Mouse (Mus musculus): Measurements from ENCODE around the gene Spata17. TPM values are rescaled to one million over a fixed set of nuclear protein-coding genes. Genes with fewer than 3 reads are reported as not detected.

Gene Spata17
- polyA plus RNA-seq, 1 experiment from 2014 or later: 1.2 TPM

DNA sequence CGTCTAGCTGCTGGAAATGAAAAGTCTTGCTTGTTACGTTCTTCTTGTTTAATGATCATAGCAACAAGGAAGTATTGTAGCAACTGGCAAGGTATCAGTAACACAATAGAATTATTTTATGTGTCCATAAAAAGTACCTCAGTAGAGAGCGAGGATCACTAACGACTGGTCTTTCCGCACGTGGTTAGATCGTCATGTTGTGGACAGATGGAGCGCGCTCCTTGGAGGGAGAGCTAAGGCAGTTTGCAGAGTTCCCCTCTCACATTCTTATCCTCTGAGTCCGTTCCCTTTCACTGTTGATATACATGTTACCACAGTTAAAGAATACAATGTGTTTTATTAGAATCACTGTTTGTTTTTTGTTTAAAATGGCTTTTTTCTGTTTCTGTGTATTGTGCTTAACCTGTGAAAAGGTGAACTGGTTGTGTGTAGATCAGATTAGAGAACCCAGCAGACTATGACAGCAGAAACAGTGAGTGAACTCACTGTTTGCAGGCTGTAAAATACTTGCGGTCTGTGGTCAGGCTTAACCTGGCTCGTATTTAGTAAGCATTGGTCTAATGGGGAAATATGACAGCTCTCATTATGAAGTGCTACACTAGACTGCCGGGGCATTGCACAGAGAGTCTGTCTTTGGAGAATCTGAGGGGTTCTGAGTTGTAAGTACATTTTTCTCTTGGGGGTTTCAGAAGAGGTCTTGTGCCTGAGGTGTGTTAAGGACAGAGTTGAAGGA lies 13.3 kb upstream of the Spata17 start:
- H3K9me3 ChIP-seq: no peaks in the 10 kb centered on the region

DNA sequence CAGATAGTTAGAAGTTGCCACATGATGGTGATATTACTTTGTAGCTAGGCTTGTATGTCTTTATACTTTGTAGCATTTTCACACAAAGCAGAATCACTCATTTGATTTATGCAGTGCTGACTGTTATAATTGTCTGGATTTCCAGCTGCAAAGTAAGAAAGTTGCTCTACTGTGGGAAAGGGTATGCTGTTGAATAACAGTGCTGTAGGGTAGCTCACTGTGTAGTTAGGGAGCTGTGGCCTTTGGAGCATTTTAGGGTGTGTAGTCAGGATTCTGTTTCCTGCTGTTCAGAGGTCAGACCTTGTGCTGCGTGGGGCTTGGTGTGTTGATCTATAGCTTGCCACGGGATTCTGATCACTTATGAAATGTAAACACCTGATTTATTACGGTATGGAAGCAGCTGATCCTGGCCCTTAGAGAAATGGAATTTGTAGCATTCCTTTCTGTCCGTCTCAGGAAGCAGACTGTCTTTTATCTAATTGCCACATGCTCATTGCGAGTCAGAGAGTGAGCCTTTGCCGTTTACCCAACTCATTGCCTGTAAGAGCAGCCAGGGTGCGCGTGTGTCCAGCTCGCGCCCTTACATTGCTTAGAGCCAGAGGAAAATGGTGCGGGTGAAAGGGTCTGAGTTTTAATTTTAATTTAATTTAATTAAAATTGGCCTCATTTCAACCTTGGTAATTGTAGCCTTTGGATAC lies 11.2 kb upstream of the Spata17 start:
- no peak overlapping the region for H3K27ac ChIP-seq
- H3K9me3 ChIP-seq: no peaks in the 10 kb centered on the region
- H3K4me2 ChIP-seq: no peak overlapping the region
- no peak overlapping the region for H3K9ac ChIP-seq
- WGBS: 86% methylated on average over 11 of the region's 11 CpGs
- no peak for ATAC-seq (ENCODE audit: low FRiP score)
- no peak overlapping the region for H3K4me3 ChIP-seq (replicated peaks)
- no peaks in the 10 kb centered on the region for H3K4me1 ChIP-seq
- no peaks in the 10 kb centered on the region for H3K27me3 ChIP-seq
- peaks cover 14% of the 10 kb centered on the region for H3K36me3 ChIP-seq (replicated peaks)

More for the DNA sequence above, 13.3 kb upstream of the Spata17 start:
- H3K4me3 ChIP-seq (replicated peaks): no peak overlapping the region
- H3K36me3 ChIP-seq (replicated peaks): peaks cover 22% of the 10 kb centered on the region
- no peak overlapping the region for H3K9ac ChIP-seq
- no peaks in the 10 kb centered on the region for H3K4me1 ChIP-seq
- ATAC-seq (ENCODE audit: low FRiP score): no peak
- 91% methylated on average over 13 of the region's 13 CpGs for WGBS
- H3K4me2 ChIP-seq: no peak overlapping the region
- H3K27ac ChIP-seq: no peak overlapping the region
- H3K27me3 ChIP-seq: no peaks in the 10 kb centered on the region

- no peaks in the 10 kb centered on the region for H3K27me3 ChIP-seq
- no peak overlapping the region for H3K4me2 ChIP-seq
- no peak overlapping the region for H3K9ac ChIP-seq
- H3K36me3 ChIP-seq (replicated peaks): peaks cover 3% of the 10 kb centered on the region
- H3K27ac ChIP-seq: no peak overlapping the region
- no peak for ATAC-seq (ENCODE audit: low FRiP score)
- H3K4me1 ChIP-seq: peaks cover 9% of the 10 kb centered on the region
- H3K9me3 ChIP-seq: no peaks in the 10 kb centered on the region
- 83% methylated on average over 6 of the region's 6 CpGs for WGBS
- no peak overlapping the region for H3K4me3 ChIP-seq (replicated peaks)
These were observed 5.5 kb upstream of the Spata17 start for GRCm38 (mm10) chr1:187220756-187221155.

GRCm38 (mm10) chr1:187216620-187217410 lies 1.6 kb upstream of the Spata17 start:
- Histone ChIP-seq H3K9ac (no peak overlapping the region), H3K4me2 (no peak overlapping the region), H3K36me3 (replicated peaks) (no peaks in the 10 kb centered on the region), H3K27ac (no peak overlapping the region), H3K4me3 (replicated peaks) (no peak overlapping the region), H3K4me1 (peaks cover 10% of the 10 kb centered on the region), H3K9me3 (no peaks in the 10 kb centered on the region), H3K27me3 (no peaks in the 10 kb centered on the region)
- ATAC-seq (ENCODE audit: low FRiP score): no peak
- WGBS: 96% methylated on average over 9 of the region's 9 CpGs

DNA sequence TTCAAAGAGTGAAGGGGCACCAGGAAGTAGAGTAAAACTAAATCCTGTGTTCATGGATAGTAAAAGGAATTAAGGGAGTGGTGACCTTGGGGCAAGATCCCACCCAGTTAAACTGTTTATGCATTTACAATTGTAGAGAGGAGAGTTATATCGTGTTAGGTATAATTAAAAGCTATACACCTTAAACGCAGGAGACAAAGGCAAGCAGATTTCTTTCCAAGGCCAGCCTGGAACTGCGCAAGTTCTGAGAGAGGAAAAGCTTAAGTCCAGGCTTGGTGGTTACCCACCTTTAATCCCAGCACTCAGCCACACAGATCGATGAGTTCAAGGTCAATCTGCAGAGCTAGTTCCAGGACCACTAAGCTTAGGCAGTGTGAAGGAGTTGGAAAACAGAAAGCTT lies 4.5 kb downstream of the Spata17 start:
- 86% methylated on average over 4 of the region's 4 CpGs for WGBS
- Histone ChIP-seq H3K9me3 (no peaks in the 10 kb centered on the region), H3K9ac (no peak overlapping the region), H3K27ac (no peak overlapping the region), H3K4me1 (peaks cover under 1% of the 10 kb centered on the region; the same call in 1 of the 2 replicates), H3K4me3 (replicated peaks) (no peak overlapping the region), H3K4me2 (no peak overlapping the region), H3K36me3 (replicated peaks) (no peaks in the 10 kb centered on the region), H3K27me3 (no peaks in the 10 kb centered on the region)
- no peak for ATAC-seq (ENCODE audit: low FRiP score)

DNA sequence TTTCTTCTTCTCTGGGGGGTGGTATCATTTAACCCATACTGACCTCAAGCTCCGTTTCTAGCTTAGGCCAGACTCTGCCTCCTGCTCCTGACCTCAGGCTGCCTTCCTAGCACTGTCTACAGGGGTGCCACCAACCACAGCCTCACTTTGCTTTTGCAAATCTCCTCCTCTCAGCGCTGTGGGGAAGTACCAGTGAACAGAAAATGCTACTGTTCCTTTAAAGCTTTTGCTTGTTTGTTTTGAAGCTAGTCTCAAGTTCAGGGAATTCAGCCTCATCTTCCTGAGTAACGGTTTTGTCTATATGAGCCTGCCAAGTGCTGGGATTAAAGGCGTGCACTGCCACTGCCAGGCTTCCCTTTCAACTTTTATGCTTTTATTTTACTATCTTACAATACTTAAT lies 5.8 kb downstream of the Spata17 start:
- Histone ChIP-seq H3K27ac (no peak overlapping the region), H3K36me3 (replicated peaks) (no peaks in the 10 kb centered on the region), H3K9ac (no peak overlapping the region), H3K4me1 (no peaks in the 10 kb centered on the region), H3K4me2 (no peak overlapping the region), H3K9me3 (no peaks in the 10 kb centered on the region), H3K27me3 (no peaks in the 10 kb centered on the region), H3K4me3 (replicated peaks) (no peak overlapping the region)
- no peak for ATAC-seq (ENCODE audit: low FRiP score)
- WGBS: 65% methylated on average over 4 of the region's 4 CpGs

GRCm38 (mm10) chr1:187205506-187205905 lies 9.8 kb downstream of the Spata17 start:
- Histone ChIP-seq H3K4me3 (replicated peaks) (no peak overlapping the region), H3K9me3 (no peaks in the 10 kb centered on the region), H3K4me2 (no peak overlapping the region), H3K4me1 (no peaks in the 10 kb centered on the region), H3K27me3 (no peaks in the 10 kb centered on the region), H3K9ac (no peak overlapping the region), H3K27ac (no peak overlapping the region), H3K36me3 (replicated peaks) (no peaks in the 10 kb centered on the region)
- 87% methylated on average over 6 of the region's 6 CpGs for WGBS
- no peak for ATAC-seq (ENCODE audit: low FRiP score)

DNA sequence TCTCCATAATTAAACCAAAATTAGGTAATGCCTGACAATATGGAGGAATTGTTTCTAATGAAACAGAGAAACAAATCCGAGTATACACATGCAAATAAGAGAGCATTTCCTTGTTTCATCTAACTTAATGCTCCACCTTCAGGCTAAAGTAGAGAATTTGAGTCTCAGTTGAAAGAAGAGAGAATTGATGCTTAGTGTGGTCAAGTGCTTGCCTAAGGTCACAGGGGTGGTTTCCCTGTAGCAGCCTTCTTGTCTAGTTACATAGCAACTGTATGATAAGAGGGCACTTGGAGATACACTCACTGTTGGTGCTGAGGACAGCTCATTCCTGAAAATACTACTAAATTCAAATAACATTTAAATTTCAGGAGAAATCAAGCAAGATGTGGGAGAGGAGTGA lies 36.7 kb downstream of the Spata17 start:
- Histone ChIP-seq H3K4me2 (no peak overlapping the region), H3K27ac (no peak overlapping the region), H3K4me1 (no peaks in the 10 kb centered on the region), H3K9ac (no peak overlapping the region), H3K27me3 (no peaks in the 10 kb centered on the region), H3K36me3 (replicated peaks) (no peaks in the 10 kb centered on the region), H3K4me3 (replicated peaks) (no peak overlapping the region), H3K9me3 (no peaks in the 10 kb centered on the region)
- 66% methylated on average over 1 of the region's 1 CpGs for WGBS
- ATAC-seq (ENCODE audit: low FRiP score): no peak

DNA sequence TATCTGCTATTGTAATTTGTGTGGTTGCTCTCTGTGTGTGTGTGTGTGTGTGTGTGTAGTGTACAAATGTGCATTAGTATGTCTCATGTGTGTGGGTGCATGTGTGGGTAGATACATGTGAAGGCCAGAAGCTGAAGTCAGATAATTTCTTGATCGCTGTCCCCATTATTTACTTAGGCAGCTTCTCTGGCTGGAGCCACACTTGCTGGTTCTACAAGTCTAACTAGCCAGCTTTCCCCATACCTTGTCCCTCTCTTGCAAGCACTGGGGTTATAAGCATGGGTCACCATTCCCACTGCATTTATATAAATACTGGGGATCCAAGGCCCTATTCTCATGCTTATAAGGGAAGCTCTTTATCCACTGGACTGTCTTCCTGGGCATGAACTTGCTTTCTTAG lies 39.3 kb downstream of the Spata17 start:
- no peaks in the 10 kb centered on the region for H3K27me3 ChIP-seq
- 95% methylated on average over 1 of the region's 1 CpGs for WGBS

GRCm38 (mm10) chr1:187170361-187170760 lies 44.9 kb downstream of the Spata17 start:
- H3K27me3 ChIP-seq: no peaks in the 10 kb centered on the region
- no peak for ATAC-seq (ENCODE audit: low FRiP score)

More for the DNA sequence above, 39.3 kb downstream of the Spata17 start:
- Histone ChIP-seq H3K4me1 (no peaks in the 10 kb centered on the region), H3K4me2 (no peak overlapping the region), H3K9ac (no peak overlapping the region), H3K27ac (no peak overlapping the region), H3K36me3 (replicated peaks) (no peaks in the 10 kb centered on the region), H3K9me3 (no peaks in the 10 kb centered on the region), H3K4me3 (replicated peaks) (no peak overlapping the region)
- ATAC-seq (ENCODE audit: low FRiP score): no peak

DNA sequence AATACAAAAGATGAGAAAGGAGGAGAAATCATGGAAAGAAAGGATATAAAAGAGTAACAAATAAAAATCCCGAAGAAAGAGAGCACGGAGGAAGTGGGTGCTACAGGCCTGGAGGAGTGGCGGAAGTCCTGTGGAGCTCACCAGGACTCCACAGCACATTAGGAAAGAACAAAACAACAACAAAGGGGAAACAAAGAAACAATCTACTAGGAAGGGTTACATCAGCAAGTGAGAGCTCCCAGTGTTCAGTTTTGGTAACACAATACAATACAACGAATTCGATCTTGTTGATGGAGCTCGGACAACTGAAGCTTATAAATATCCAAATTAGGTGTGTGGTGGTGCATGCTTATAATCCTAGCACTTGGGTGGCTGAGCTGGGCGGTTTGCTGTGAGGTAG lies 45.6 kb downstream of the Spata17 start:
- Histone ChIP-seq H3K36me3 (replicated peaks) (no peaks in the 10 kb centered on the region), H3K4me2 (no peak overlapping the region), H3K4me3 (replicated peaks) (no peak overlapping the region), H3K4me1 (no peaks in the 10 kb centered on the region), H3K27ac (no peak overlapping the region), H3K27me3 (no peaks in the 10 kb centered on the region), H3K9me3 (no peaks in the 10 kb centered on the region), H3K9ac (no peak overlapping the region)
- 63% methylated on average over 7 of the region's 7 CpGs for WGBS
- no peak for ATAC-seq (ENCODE audit: low FRiP score)

More at GRCm38 (mm10) chr1:187170361-187170760, 44.9 kb downstream of the Spata17 start:
- H3K36me3 ChIP-seq (replicated peaks): no peaks in the 10 kb centered on the region
- H3K4me3 ChIP-seq (replicated peaks): no peak overlapping the region
- H3K27ac ChIP-seq: no peak overlapping the region
- no peaks in the 10 kb centered on the region for H3K9me3 ChIP-seq
- WGBS: 89% methylated on average over 3 of the region's 3 CpGs
- no peaks in the 10 kb centered on the region for H3K4me1 ChIP-seq
- H3K9ac ChIP-seq: no peak overlapping the region
- H3K4me2 ChIP-seq: no peak overlapping the region

GRCm38 (mm10) chr1:187163571-187163970 lies 51.7 kb downstream of the Spata17 start:
- Histone ChIP-seq H3K4me2 (no peak overlapping the region), H3K9me3 (no peaks in the 10 kb centered on the region), H3K4me1 (no peaks in the 10 kb centered on the region), H3K27me3 (no peaks in the 10 kb centered on the region), H3K36me3 (replicated peaks) (no peaks in the 10 kb centered on the region), H3K4me3 (replicated peaks) (no peak overlapping the region), H3K9ac (no peak overlapping the region), H3K27ac (no peak overlapping the region)
- no peak for ATAC-seq (ENCODE audit: low FRiP score)
